Mouse (Mus musculus) CD4-positive, CD25-positive, alpha-beta regulatory T cell, adult 4 months (primary cell): ENCODE data around the gene Syngap1. TPM values are rescaled to one million over a fixed set of nuclear protein-coding genes. Genes with fewer than 3 reads are reported as not detected.

Source experiments
- ATAC-seq: one replicate; pipeline ENCODE4 v1.8.0; 2017
- polyA plus RNA-seq, 2 experiments: library from polyadenylated mRNA; unstranded; fragments of 100-300 nt; shearing (Covaris generic); gene quantifications; one replicate each; pipeline ENCODE4 v1.2.1; 2017

Syngap1 gene
- polyA plus RNA-seq, 2 experiments from 2014 or later, result not detected

DNA sequence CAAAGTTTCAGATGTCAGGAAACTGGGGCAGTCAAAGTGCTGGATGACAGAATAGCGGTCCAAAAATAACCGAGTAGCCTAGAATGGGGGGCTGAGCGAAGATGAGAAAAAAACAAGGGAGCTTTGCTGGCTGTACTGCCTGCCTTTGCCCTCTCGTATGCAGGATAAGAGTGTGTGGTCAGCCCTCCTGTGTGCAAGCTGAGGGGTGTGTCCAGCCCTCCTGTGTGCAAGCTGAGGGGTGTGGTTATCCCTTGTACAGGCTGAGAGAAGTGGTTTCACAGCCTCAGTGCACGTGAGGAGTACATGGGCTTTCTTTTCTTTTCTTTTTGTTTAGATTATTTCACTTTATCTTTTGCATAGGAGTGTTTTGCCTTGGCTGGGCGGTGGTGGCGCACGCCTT is 54.5 kb downstream of the Syngap1 start:
- no peak for ATAC-seq

DNA sequence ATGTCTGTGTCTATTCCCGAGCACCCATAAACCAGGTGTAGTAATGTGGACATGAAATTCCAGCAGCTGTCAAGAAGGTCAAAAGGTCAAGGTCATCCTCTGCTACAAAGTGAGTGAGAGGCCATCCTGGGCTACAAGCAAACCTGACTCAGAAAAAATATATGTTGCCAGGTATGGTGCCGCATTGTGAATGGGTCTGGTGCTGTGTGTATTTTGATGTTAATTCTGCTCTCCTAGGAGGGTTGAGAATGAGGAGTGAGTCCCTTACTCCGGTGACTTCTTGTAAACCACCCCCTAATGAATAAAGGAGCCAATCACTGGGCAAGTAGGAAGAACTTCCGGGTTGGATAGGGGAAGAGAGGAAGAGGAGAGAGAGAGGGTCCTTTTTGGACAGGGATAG is 56.6 kb downstream of the Syngap1 start:
- no peak for ATAC-seq

DNA sequence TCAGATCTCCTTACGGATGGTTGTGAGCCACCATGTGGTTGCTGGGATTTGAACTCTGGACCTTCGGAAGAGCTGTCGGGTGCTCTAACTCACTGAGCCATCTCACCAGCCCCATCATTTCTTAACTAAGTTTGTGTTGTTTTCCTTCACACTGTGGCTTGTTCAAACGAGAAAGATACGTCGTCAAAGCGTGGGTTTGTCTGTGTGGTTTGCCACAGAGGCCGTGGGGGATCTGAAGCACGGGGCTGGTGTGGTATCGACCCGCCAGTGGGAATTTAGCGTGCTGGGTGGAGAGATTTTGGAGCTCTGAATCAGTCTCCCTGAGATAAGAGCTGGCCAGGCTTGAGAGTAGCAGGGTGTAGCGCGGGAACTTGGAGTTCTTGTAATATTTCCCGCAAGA is 57.2 kb downstream of the Syngap1 start:
- ATAC-seq, result no peak

DNA sequence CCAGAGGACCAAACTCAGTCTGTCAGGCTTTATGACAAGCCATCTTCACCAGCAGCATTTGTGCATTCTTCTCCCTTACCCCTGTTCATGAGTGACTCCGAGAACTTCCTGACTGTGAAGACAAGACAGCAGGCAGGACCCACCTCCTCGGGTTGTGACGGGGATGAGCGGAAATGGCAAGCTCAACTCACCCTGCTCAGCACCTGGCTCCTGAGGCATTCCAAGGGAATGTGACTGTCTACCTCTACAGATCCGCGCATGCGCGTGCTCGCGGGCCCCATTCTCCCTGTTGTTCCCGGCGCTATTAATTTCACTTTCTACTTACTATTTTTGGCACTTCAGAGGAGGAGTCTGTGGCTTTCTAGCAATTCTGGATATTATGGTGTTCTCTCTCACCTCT is 58.9 kb downstream of the Syngap1 start:
- peak; percentile 88 for ATAC-seq

GRCm38 (mm10) chr17:27001151-27001550 is 60.1 kb downstream of the Syngap1 start:
- no peak for ATAC-seq

DNA sequence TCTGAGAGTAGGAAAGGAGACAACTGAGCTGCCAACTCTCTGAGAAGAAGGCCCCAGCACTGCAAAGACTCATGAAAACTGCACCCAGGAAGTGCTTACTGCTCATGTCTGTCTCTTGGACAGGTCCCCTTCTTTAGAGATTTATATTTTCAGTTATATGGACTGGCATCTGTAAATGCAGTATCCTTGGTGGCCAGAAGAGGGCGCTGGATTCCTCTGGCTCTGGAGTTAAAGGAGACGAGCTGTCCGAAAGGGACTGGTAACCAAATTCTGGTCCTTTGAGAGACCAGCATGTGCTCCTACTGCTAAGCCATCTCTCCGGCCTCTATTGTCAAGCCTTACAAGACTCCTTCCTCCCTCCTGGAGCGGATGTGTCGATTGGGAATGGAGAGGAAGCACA is 60.8 kb downstream of the Syngap1 start:
- ATAC-seq, result no peak

GRCm38 (mm10) chr17:27004431-27004830 is 63.4 kb downstream of the Syngap1 start:
- ATAC-seq, result no peak

GRCm38 (mm10) chr17:27004903-27005485 is 63.9 kb downstream of the Syngap1 start:
- no peak for ATAC-seq

DNA sequence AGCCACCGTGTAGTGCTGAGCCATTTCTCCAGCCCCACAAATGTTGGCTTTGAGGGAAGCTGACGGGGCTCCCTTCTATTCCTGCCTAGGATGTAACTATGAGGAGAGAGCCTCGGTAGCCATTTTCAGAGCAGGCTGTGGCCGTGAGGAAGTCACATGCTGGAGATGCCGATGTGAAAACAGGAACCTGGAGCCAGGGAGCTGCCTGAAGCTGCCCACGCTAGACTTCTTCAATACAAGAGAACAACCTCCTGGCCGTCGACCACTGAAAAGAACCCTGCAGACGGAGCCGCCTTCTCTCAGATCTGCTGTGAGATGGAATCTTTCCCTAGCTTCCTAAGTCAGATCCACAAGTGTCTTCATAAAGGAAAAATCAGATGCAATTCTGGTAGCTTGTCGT is 64.6 kb downstream of the Syngap1 start:
- ATAC-seq, result no peak

DNA sequence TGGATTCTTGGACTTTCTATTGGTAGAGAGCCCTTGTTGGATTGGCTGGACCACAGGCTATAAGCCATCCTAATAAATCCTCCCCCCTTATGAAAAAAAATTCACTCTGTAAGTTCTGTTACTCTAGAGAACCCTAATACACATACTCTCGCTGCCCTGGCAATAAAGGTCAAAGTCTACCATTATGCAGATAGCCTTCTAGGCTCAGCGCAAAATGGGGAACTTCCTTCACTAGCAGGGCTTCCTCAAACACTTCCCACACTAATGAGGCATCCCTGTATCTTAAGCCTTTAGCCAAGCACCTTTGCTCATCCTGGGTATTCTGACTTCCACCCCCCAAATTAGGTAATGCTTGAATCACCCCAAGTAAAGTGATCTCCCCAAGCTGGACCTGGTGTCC is 67.2 kb downstream of the Syngap1 start:
- ATAC-seq, result no peak

DNA sequence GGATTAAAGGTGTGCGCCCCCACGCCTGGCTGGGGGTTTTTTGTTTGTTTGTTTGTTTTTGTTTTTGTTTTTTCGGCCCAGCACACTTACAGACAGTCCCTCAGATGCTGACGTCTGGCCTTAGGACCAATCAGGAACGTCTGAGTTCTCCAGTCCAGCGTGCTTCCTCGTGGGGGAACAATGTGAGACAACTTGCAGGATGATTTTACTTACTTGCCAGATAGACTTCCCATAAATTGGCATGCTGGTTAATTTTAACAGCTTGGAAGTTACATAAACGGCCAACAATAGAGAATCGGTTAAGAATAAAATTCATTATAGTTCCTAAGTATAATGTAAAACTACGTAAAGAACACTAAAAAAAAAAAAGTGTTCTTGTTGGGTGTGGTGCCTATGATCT is 70.1 kb downstream of the Syngap1 start:
- ATAC-seq, result no peak

DNA sequence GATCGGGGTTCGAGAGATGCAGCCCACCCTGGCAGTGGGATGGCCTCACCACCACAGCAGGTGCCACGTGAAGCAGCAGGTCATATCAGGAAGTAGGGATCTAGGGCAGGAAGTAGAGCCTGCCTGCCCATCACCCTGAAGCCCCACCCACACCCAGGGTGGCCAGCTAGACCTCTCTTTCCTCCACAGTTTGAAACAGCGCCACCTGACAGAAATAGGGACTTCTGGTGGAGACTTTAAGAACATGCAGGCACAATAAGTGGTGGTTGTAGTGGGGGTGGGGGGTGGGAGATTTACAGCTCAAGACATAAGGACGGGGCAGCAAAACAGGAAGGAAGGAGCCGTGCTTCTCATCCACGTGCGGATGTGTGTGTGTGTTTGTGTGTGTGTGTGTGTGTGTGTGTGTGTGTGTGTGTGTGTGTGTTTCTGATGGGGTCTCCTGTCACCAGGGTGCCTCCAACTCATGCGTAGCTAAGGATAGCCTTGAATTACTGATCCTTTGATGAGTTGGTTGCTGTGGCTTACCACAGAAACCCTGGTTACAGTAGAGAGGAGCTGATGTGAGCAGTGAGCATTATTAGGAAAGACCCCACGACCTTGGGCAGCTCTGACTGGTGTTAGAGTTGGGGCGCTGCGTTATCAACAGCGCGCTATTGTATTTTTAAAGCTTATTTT is 71.1 kb downstream of the Syngap1 start:
- peak; percentile 88 for ATAC-seq

DNA sequence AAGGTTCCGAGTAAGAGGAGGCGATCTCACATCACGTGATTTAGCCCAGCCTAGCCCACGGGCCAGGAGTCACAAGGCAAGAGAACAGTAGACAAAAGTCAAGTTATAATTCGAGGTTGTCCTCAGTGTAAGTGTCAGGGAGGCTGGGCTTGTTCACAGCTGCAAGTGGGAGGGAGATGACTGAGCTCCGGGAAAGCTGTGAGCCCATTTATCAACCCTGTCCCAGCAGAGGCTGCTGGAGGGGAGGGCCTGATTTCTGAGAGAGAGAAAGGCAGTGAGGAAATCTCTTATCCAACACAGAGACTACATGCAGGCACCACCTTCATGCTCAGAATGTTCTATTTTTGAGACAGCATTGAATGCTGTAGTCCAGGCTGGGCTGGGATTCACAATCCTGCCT is 71.9 kb downstream of the Syngap1 start:
- no peak for ATAC-seq

DNA sequence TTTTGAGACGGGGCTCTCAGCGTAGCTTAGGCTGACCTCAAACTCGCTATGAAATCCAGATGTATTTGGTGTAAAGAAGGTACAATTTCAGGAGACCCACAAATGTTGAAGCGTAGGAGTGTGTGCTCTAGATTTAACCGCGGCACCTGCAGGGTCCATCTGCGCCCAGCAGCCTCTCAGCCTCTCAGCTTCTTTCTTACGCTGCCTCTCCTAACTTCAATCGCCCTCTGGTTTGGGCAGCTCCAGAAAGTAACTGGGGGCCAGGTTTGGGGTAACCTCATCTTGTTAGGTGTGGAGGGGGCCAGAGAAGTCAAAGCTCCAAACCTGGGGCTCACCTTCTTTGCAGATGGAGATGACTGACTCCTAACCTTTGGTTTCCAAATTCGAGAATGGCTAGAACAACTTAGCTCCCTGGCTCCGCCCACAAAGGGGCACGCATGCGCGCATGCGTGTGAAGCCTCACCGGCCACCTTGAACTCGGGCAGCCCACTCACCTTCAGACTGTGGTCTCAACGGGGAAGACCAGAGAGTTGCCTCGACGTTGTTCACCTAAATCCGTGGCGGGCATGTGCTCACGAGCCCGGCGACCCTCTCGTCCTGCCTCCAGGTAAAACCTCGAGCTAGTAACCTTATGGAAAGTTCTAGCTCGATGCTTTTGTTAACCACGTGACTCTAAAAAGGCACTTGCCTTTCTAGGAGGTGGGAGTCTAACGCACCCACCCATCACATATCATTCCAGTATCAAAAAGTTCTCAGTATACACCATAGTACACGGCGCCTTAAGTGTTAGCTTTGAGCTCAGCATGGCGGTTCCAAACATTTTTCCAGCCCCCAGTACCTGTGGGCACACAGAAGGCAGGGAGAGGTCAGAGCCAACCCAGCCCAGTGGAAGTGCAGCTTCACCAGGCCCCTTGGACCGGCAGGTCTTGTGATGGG is 76.8 kb downstream of the Syngap1 start:
- ATAC-seq, result peak; percentile 93

GRCm38 (mm10) chr17:27018555-27019196 is 77.6 kb downstream of the Syngap1 start:
- ATAC-seq, result no peak

DNA sequence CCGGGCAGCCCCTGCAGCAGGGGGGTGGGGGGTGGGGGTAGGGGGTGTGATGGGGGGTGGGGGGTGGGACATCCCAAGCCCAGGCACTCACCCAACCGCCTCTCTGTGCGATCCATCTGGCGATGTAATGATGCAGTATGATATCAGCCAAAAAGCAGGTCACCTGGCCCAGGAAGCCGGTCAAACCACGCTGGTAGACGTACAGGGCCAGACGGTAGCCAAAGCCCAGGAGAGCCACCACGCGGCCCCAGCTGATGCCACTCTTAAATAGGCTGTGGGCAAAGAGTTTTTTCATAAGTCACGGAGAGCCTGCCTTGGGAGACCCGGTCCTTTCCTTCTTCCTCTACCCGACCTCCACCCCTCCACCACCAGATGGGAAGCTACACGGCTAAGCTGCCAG is 80.0 kb downstream of the Syngap1 start:
- no peak for ATAC-seq

DNA sequence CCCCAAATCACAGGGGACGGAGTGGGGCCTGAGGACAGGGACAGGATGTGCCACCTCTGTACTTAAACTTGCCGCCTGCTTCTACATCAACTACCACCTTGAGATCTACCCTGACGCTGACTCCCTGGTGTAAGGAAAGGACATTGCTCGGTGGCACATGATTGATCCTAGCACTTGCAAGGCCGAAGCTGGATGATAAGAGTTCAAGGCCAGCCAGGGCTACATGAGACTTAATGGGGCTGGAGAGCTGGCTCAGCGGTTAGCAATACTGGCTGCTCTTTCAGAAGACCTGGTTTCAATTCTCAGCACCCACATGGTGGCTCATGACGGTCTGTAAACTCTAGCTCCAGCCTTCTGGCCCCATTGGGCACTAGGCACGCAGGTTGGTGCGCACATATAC is 80.7 kb downstream of the Syngap1 start:
- ATAC-seq, result no peak

Other genes starting within 250 kb of the Syngap1 start
- gene Crebrf, start 225.6 kb upstream of the Syngap1 start, polyA plus RNA-seq, result 10 to 100 TPM; 60.7 to 69.8 TPM
- 10 to 100 TPM; 26.9 to 40.0 TPM for gene Bnip1, start 160.2 kb upstream of the Syngap1 start, polyA plus RNA-seq
- gene Nkx2-5, start 96.2 kb upstream of the Syngap1 start, polyA plus RNA-seq, result not detected
- gene Kifc5b, start 24.2 kb upstream of the Syngap1 start, polyA plus RNA-seq, result 1 to 10 TPM; 1.4 to 3.3 TPM
- gene Phf1, start 8.2 kb upstream of the Syngap1 start, polyA plus RNA-seq, result 10 to 100 TPM; 11.1 to 12.1 TPM
- gene Cuta, start 1.7 kb upstream of the Syngap1 start, polyA plus RNA-seq, result 100 to 1,000 TPM; 153 to 166 TPM
- gene Zbtb9, start 31.9 kb downstream of the Syngap1 start, polyA plus RNA-seq, result 10 to 100 TPM; 11.5 to 15.6 TPM
- gene Bak1, start 87.8 kb downstream of the Syngap1 start, polyA plus RNA-seq, result 1 to 10 TPM; 3.2 to 4.8 TPM
- 1 to 10 TPM; 8.2 to 8.6 TPM for gene Itpr3, start 116.1 kb downstream of the Syngap1 start, polyA plus RNA-seq
- gene Uqcc2, start 192.7 kb downstream of the Syngap1 start, polyA plus RNA-seq, result 100 to 1,000 TPM; 110 to 129 TPM
- gene Ip6k3, start 226.5 kb downstream of the Syngap1 start, polyA plus RNA-seq, result not detected